Mouse (Mus musculus) bone marrow, adult 2 months (tissue): ENCODE measurements around the gene Myoc.

ENCODE experiments used
- CTCF ChIP-seq: fragments of 200-500 bp; IDR thresholded peaks from 2 replicates; pipeline ENCODE4 v1.5.1; 2011; ENCODE audit warnings: low read length, control low read depth; ENCODE audit not compliant: control insufficient read depth, insufficient read depth
- POLR2A ChIP-seq: fragments of 200-500 bp; IDR thresholded peaks from 2 replicates; pipeline ENCODE4 v1.6.1; 2011; ENCODE audit warnings: low read depth, mild to moderate bottlenecking, control low read depth, low read length, borderline replicate concordance; ENCODE audit not compliant: control insufficient read depth

- TF ChIP-seq POLR2A (no peak), CTCF (no peak)
Observed at GRCm38 (mm10) chr1:162601288-162601687, 37.7 kb upstream of the Myoc start.
